22 mouse cellular contexts compared by ENCODE assay signal in genomic region chr8:115568394-115568793, GRCm38 (mm10).
DNase-seq lines count a peak whose midpoint lies in the region; ATAC-seq and TF ChIP-seq lines count a peak whose summit lies in the region.
"Had no signal": no experiment of that assay in that cellular context is flagged by ENCODE, and none has a peak within 500 bp of the region (broad histone marks: within the 10 kb centered on the region; RNA-seq: fewer than 3 reads in every experiment).

No protein-coding gene starts in this region.

- H3K27ac ChIP-seq in CH12.LX (ENCODE audit: insufficient read depth, low read depth) = no peak overlapping the region
- H3K27ac ChIP-seq: embryonic facial prominence, embryonic 12.5 days; gastrocnemius, adult 2 months; heart, embryonic 13.5 days; hindbrain, embryonic 14.5 days; intestine, embryonic 15.5 days had no signal

- no peak for TF ChIP-seq POLR2A in CH12.LX (IDR thresholded peaks at IDR 0.05; ENCODE audit: low read depth, low read length)

- H3K79me2 ChIP-seq in CH12.LX (replicated peaks; ENCODE audit: control insufficient read depth, extremely low read depth, insufficient read depth, poor library complexity, severe bottlenecking) = no peaks in the 10 kb centered on the region

- peak; percentile 90 to 95 for ATAC-seq in hematopoietic stem cell, adult 5-6 weeks (replicated peaks in 1 of 2; ENCODE audit: insufficient read depth in 1 of 2, low FRiP score in 2 of 2, low TSS enrichment in 1 of 2, low read depth in 1 of 2, poor library complexity in 2 of 2, severe bottlenecking in 2 of 2)
- ATAC-seq in monocyte, adult 5-6 weeks (replicated peaks; ENCODE audit: insufficient number of reproducible peaks, low FRiP score, low TSS enrichment, poor library complexity, severe bottlenecking) = peak; percentile 53; the same call in 1 of the 2 replicates
- ATAC-seq: intestine, embryonic 15.5 days; Patski had no signal

- no peaks in the 10 kb centered on the region for H3K4me1 ChIP-seq in CH12.LX (ENCODE audit: control insufficient read depth in 1 of 2, insufficient read depth in 2 of 2)
- H3K4me1 ChIP-seq: embryonic facial prominence, embryonic 12.5 days; heart, embryonic 13.5 days; intestine, embryonic 15.5 days had no signal

- no peak overlapping the region for H3K9ac ChIP-seq in CH12.LX (ENCODE audit: insufficient read depth, low read depth)
- H3K9ac ChIP-seq: embryonic facial prominence, embryonic 12.5 days; heart, embryonic 13.5 days; hindbrain, embryonic 14.5 days; intestine, embryonic 15.5 days had no signal

- H3K4me2 ChIP-seq in CH12.LX (ENCODE audit: insufficient read depth, low read depth, poor library complexity, severe bottlenecking) = no peak overlapping the region
- H3K4me2 ChIP-seq: embryonic facial prominence, embryonic 12.5 days; heart, embryonic 13.5 days; hindbrain, embryonic 14.5 days; intestine, embryonic 15.5 days; midbrain, embryonic 11.5 days had no signal

- no peak overlapping the region for H3K4me3 ChIP-seq in CH12.LX (replicated peaks in 1 of 3; ENCODE audit: low read depth in 2 of 3, low read length in 2 of 3, poor library complexity in 1 of 3)
- H3K4me3 ChIP-seq: embryonic facial prominence, embryonic 12.5 days; gastrocnemius, adult 2 months; heart, embryonic 13.5 days; intestine, embryonic 15.5 days had no signal

- dilution Hi-C loops in CH12.LX (cut with MboI; ENCODE audit: extremely low pct_ligation_motif_present, extremely low pct_unique_long_range_greater_than_20kb, low sequenced_read_pairs) = no loop called here

- peak; percentile 10 for DNase-seq in CD4-positive helper T cell, adult 2 months (ENCODE audit: low read depth, low spot score)
- DNase-seq in CH12.LX (ENCODE audit: extremely low read depth) = peak; percentile 4
- DNase-seq in gastrocnemius, postnatal 14 days = no peak
- no peak for DNase-seq in layer of hippocampus, adult 11-12 months (ENCODE audit: low spot score)
- no peak for DNase-seq in neural tube, embryonic 10.5 days (ENCODE audit: extremely low spot score, low spot score)
- DNase-seq: adrenal gland, adult 2 months; cerebellum, adult 9-10 months; gastrocnemius, adult 2 months; heart, postnatal 14 days; kidney, adult 8-10 months; kidney, postnatal 14 days; layer of hippocampus, postnatal 36 days; lung, postnatal 4 days; thymus, postnatal 36 days had no signal

- TF ChIP-seq RAD21 in CH12.LX (IDR thresholded peaks at IDR 0.05; ENCODE audit: low read depth, low read length) = no peak

- no peaks in the 10 kb centered on the region for H3K9me3 ChIP-seq in CH12.LX (replicated peaks; ENCODE audit: low read length)
- H3K9me3 ChIP-seq: embryonic facial prominence, embryonic 12.5 days; heart, embryonic 13.5 days; intestine, embryonic 15.5 days had no signal

- no peak for TF ChIP-seq CTCF in CH12.LX (conservative IDR thresholded peaks at IDR 0.05 in 1 of 2, IDR thresholded peaks at IDR 0.05 in 1 of 2; ENCODE audit: low read depth in 2 of 2, low read length in 2 of 2)

- no peaks in the 10 kb centered on the region for H3K36me3 ChIP-seq in CH12.LX (replicated peaks in 1 of 2; ENCODE audit: control insufficient read depth in 1 of 2, insufficient read depth in 1 of 2, low read length in 1 of 2)
- H3K36me3 ChIP-seq: embryonic facial prominence, embryonic 12.5 days; heart, embryonic 13.5 days; intestine, embryonic 15.5 days had no signal

- in situ Hi-C loops in CH12.LX (cut with MboI; ENCODE audit: low pct_ligation_motif_present, low pct_unique_long_range_greater_than_20kb, low sequenced_read_pairs) = no loop called here

- intact Hi-C loops in gastrocnemius, postnatal 14 days (cut with DNase I; ENCODE audit: low total_unique reads) = no loop called here

- H3K27me3 ChIP-seq in CH12.LX (replicated peaks) = peaks cover 48% of the 10 kb centered on the region
- H3K27me3 ChIP-seq: embryonic facial prominence, embryonic 12.5 days; heart, embryonic 13.5 days; intestine, embryonic 15.5 days; Patski had no signal

- TF ChIP-seq EP300 in CH12.LX (IDR thresholded peaks at IDR 0.05; ENCODE audit: low read length) = no peak

TF ChIP-seq in CH12.LX, 34 proteins besides CTCF, POLR2A, EP300 and RAD21:
- TF ChIP-seq CHD2 (IDR thresholded peaks at IDR 0.05; ENCODE audit: low read length) = no peak
- TF ChIP-seq MEF2A (IDR thresholded peaks at IDR 0.05; ENCODE audit: borderline replicate concordance, low read depth, low read length) = no peak
- no peak for TF ChIP-seq ZKSCAN1 (IDR thresholded peaks at IDR 0.05; ENCODE audit: borderline replicate concordance, low read depth, low read length)
- TF ChIP-seq ELF1 (IDR thresholded peaks at IDR 0.05; ENCODE audit: low read depth, low read length) = no peak
- no peak for TF ChIP-seq IRF4 (IDR thresholded peaks at IDR 0.05; ENCODE audit: low read depth, low read length)
- TF ChIP-seq MAX (IDR thresholded peaks at IDR 0.05; ENCODE audit: low read length) = no peak
TF ChIP-seq in CH12.LX: peak in this region for 0.

Comparison
In these comparisons a context has a peak if more than half of its experiments do, and no peak if none do; other contexts are left out.
1. DNase-seq: peak in CD4-positive helper T cell, adult 2 months (single experiment) and CH12.LX (single experiment); none in gastrocnemius, postnatal 14 days (single experiment), layer of hippocampus, adult 11-12 months (single experiment) and neural tube, embryonic 10.5 days (single experiment).